Mouse (Mus musculus) thymus, postnatal 36 days (tissue): Measurements from ENCODE around the gene Fis1.
"Not testable (repeated sequence)": the region's sequence is repeated elsewhere in the genome, so short reads cannot be mapped to it uniquely, and the experiment has no call there.

ENCODE experiments used
- DNase-seq, 2 experiments: peaks; one replicate each; pipeline ENCODE4 v3.0.0; 2022; ENCODE audit warnings: mixed read lengths in 2 of 2

Gene Fis1

GRCm38 (mm10) chr5:136953015-136953414 lies at the start of gene Fis1:
Fis1 (plus strand) TSS chr5:136953275.
- DNase-seq: peak; percentile 81 to 85

- DNase-seq: no peak
These were observed 48.5 kb upstream of the Fis1 start for GRCm38 (mm10) chr5:136904621-136905020.

- DNase-seq: peak; percentile 42 to 60
These were observed 47.4 kb upstream of the Fis1 start for GRCm38 (mm10) chr5:136905630-136906029.

GRCm38 (mm10) chr5:136907587-136907986 lies 45.5 kb upstream of the Fis1 start:
- no peak for DNase-seq

- peak; percentile 82 to 87 for DNase-seq
These were observed 44.9 kb upstream of the Fis1 start, which contains the start of gene Ift22 for GRCm38 (mm10) chr5:136907991-136908857. Ift22 (plus strand) TSS chr5:136908150.

- DNase-seq: no peak
These were observed 38.9 kb upstream of the Fis1 start for GRCm38 (mm10) chr5:136914183-136914582.

- no peak for DNase-seq
These were observed 35.3 kb upstream of the Fis1 start for GRCm38 (mm10) chr5:136917613-136918242.

GRCm38 (mm10) chr5:136918655-136919472 lies 34.2 kb upstream of the Fis1 start:
- peak; percentile 67 to 68 for DNase-seq

- DNase-seq: peak; percentile 7 to 20
These were observed 33.4 kb upstream of the Fis1 start for GRCm38 (mm10) chr5:136919546-136920301.

- no peak for DNase-seq
These were observed 30.2 kb upstream of the Fis1 start for GRCm38 (mm10) chr5:136922830-136923229.

- DNase-seq: no peak
These were observed 29.2 kb upstream of the Fis1 start for GRCm38 (mm10) chr5:136923751-136924478.

- DNase-seq: peak; percentile 65 to 74
These were observed 24.0 kb upstream of the Fis1 start for GRCm38 (mm10) chr5:136929073-136929472.

- DNase-seq: no peak
These were observed 21.2 kb upstream of the Fis1 start for GRCm38 (mm10) chr5:136931896-136932295.

GRCm38 (mm10) chr5:136932956-136933355 lies 20.1 kb upstream of the Fis1 start:
- no peak for DNase-seq

- DNase-seq: no peak
These were observed 19.1 kb upstream of the Fis1 start for GRCm38 (mm10) chr5:136933930-136934329.

- DNase-seq: no peak
These were observed 17.0 kb upstream of the Fis1 start for GRCm38 (mm10) chr5:136935905-136936695.

- DNase-seq: no peak
These were observed 16.3 kb upstream of the Fis1 start for GRCm38 (mm10) chr5:136936750-136937149.

GRCm38 (mm10) chr5:136937621-136938020 lies 15.5 kb upstream of the Fis1 start:
- no peak for DNase-seq

GRCm38 (mm10) chr5:136939284-136939683 lies 13.8 kb upstream of the Fis1 start:
- DNase-seq: peak; percentile 28 to 32

- not testable (repeated sequence) for DNase-seq
These were observed 13.0 kb upstream of the Fis1 start for GRCm38 (mm10) chr5:136940029-136940428.
